Mouse (Mus musculus) lung, embryonic 14.5 days (tissue): Measurements from ENCODE around the gene Sobp. TPM values are rescaled to one million over a fixed set of nuclear protein-coding genes. Genes with fewer than 3 reads are reported as not detected.

Experiments
- ATAC-seq: fragments of 200-750 bp; cut with Nextera tagmentation; 2 replicates; pipeline ENCODE4 v1.8.0; 2017; ENCODE audit warnings: mild to moderate bottlenecking, moderate TSS enrichment, moderate library complexity; ENCODE audit not compliant: insufficient read depth
- DNase-seq: peaks from one replicate; pipeline ENCODE4 v3.0.0-alpha.2; 2015
- H3K27ac ChIP-seq: fragments of 300-500 bp; sonication (generic); 2 replicates; pipeline ENCODE4 v1.5.1; 2014; ENCODE audit warnings: low read depth, mild to moderate bottlenecking, moderate library complexity
- H3K27me3 ChIP-seq: fragments of 300-500 bp; sonication (generic); 2 replicates; pipeline ENCODE4 v1.6.1; 2014; ENCODE audit warnings: low read length, control low read depth; ENCODE audit not compliant: insufficient read depth
- H3K36me3 ChIP-seq: fragments of 300-500 bp; sonication (generic); 2 replicates; pipeline ENCODE4 v1.6.1; 2014; ENCODE audit warnings: control low read depth; ENCODE audit not compliant: insufficient read depth
- H3K4me1 ChIP-seq: fragments of 300-500 bp; sonication (generic); 2 replicates; pipeline ENCODE4 v1.6.1; 2014; ENCODE audit warnings: antibody characterized with exemption, control low read depth; ENCODE audit not compliant: insufficient read depth
- H3K4me2 ChIP-seq: fragments of 300-500 bp; sonication (generic); 2 replicates; pipeline ENCODE4 v1.6.1; 2014; ENCODE audit warnings: mild to moderate bottlenecking
- H3K4me3 ChIP-seq: fragments of 300-500 bp; sonication (generic); 2 replicates; pipeline ENCODE4 v1.5.1; 2014; ENCODE audit warnings: low read depth, low read length
- H3K9ac ChIP-seq: fragments of 300-500 bp; sonication (generic); 2 replicates; pipeline ENCODE4 v1.6.1; 2014
- H3K9me3 ChIP-seq: fragments of 300-500 bp; sonication (generic); 2 replicates; pipeline ENCODE4 v1.6.1; 2016; ENCODE audit warnings: low read depth, low read length, control low read depth
- CTCF ChIP-seq: IDR thresholded peaks from 2 replicates; pipeline ENCODE4 v1.5.1; 2016; ENCODE audit warnings: antibody characterized with exemption, low read depth
- WGBS: fragments of 180-500 bp; shearing (Covaris S2); extraction: QIAGEN DNeasy Blood & Tissue Kit; methylation state at CpG from one replicate; pipeline ENCODE4 v1.1.7; 2014; 5-methylcytosine and 5-hydroxymethylcytosine counted together
- polyA plus RNA-seq: library from polyadenylated mRNA; unstranded; fragments of >200 nt; fragmentation: Nextera tagmentation; extraction: Ambion mirVana; gene quantifications from 2 replicates; pipeline ENCODE4 v1.2.1, GENCODE M21; 2014

The Sobp gene
- polyA plus RNA-seq, 1 experiment from 2014 or later = 0.66 TPM

DNA sequence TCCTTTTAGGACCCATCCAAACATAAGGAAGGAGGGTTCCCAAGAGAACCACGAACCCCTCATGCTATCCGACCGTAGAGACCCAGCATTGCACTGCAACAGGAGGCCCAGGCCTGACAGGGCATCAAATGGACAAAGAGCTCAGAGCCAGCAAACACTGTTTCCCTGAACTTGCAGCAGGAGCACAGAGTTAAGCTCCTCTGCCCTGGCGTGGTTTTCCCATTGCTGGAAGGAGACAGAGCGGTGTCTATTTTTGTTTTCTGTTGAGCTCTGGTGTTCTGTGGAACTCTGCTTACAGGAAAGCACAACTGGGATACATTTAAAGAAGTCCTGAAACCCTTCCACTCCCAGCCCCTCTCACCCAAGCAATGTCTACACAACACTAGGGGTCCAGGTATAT, 15.0 kb downstream of the Sobp start:
- Histone ChIP-seq H3K36me3 (no peaks in the 10 kb centered on the region), H3K4me2 (no peak overlapping the region), H3K27me3 (no peaks in the 10 kb centered on the region), H3K9ac (no peak overlapping the region), H3K27ac (no peak overlapping the region), H3K4me1 (peaks cover 3% of the 10 kb centered on the region; the same call in 1 of the 2 replicates), H3K4me3 (no peak overlapping the region), H3K9me3 (peaks cover 3% of the 10 kb centered on the region; the same call in 1 of the 2 replicates)
- ATAC-seq (no peak), DNase-seq (no peak)
- 79% methylated on average over 5 of the region's 5 CpGs for WGBS
- no peak for TF ChIP-seq CTCF

DNA sequence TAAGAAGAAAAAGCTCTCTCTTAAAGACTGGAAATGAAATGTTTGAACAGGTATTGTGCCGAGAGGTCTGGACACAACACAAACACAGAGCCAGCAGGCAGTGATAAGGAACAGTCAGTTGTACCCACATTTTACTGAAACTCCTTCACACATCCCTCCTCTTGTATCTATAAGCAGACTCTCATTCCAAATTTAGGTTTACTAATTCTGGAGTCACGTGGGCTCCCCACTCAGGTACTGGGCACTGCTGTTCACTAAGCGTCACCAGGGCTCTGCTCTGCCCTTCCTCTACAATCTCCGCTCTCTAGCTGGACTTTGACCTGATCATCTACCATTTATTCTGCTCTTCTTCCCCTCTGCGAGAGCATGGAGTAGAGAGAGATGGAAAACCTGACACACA, 15.4 kb downstream of the Sobp start:
- TF ChIP-seq CTCF = no peak
- WGBS = 67% methylated on average over 5 of the region's 5 CpGs
- DNase-seq = no peak

DNA sequence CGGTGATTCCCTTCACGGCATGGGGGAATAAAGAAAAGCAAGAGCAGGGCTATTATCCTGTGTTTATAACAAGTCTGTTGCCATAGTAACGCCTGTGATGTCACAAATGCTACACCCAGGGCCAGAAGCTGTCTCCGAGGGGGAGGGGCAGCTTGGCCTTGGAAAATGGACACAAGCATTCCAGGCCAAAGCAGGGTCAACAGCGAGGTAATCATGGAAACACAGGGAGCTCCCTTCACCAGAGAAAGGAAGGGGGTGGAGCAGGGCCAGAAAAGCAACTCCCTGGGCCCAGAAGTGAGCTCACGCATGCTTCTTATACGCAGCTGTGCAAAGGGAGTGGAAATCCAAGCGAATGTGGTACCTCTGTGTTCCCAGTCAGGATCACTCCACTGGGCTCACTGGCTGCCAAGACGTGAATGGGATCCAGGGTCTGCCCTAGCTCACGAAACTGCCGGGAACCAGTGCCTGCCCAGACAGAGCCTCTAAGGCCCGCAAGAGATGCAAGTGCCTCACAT, 19.2 kb downstream of the Sobp start:
- Histone ChIP-seq H3K27ac (no peak overlapping the region), H3K36me3 (no peaks in the 10 kb centered on the region), H3K9ac (no peak overlapping the region), H3K4me1 (peaks cover 3% of the 10 kb centered on the region; the same call in 1 of the 2 replicates), H3K4me3 (no peak overlapping the region), H3K27me3 (no peaks in the 10 kb centered on the region), H3K4me2 (peak overlapping the region; percentile 30), H3K9me3 (no peaks in the 10 kb centered on the region)
- peak; percentile 79; the same call in 1 of the 2 replicates for ATAC-seq
- WGBS = 16% methylated on average over 12 of the region's 12 CpGs
- no peak for TF ChIP-seq CTCF
- DNase-seq = peak; percentile 91

More for the DNA sequence above, 15.4 kb downstream of the Sobp start:
- Histone ChIP-seq H3K4me3 (no peak overlapping the region), H3K27ac (no peak overlapping the region), H3K4me1 (peaks cover 3% of the 10 kb centered on the region; the same call in 1 of the 2 replicates), H3K9me3 (peaks cover 3% of the 10 kb centered on the region; the same call in 1 of the 2 replicates), H3K36me3 (no peaks in the 10 kb centered on the region), H3K4me2 (no peak overlapping the region), H3K9ac (no peak overlapping the region), H3K27me3 (no peaks in the 10 kb centered on the region)
- ATAC-seq = no peak

DNA sequence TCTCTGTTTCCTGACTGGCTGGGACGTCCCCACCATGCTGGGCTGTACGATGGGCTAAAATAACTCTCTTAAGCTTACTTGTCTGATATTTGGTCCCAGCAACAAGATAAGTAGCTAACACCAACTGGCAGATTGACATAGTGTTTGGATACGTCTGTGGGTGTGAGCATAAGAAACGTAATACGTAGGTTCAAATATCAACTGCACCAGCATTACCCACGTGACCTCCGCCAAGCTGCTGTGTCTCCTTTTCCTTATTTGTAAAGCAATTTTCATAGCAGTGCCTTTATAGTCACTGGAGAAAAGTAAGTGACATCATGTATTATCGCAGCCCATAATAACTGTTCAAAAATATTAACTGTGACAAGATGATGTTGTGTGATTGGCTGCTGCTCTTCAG, 21.7 kb downstream of the Sobp start:
- Histone ChIP-seq H3K4me2 (no peak overlapping the region), H3K27ac (no peak overlapping the region), H3K36me3 (no peaks in the 10 kb centered on the region), H3K9ac (no peak overlapping the region), H3K9me3 (no peaks in the 10 kb centered on the region), H3K4me1 (peaks cover 3% of the 10 kb centered on the region; the same call in 1 of the 2 replicates), H3K4me3 (no peak overlapping the region), H3K27me3 (no peaks in the 10 kb centered on the region)
- 52% methylated on average over 8 of the region's 8 CpGs for WGBS
- no peak for TF ChIP-seq CTCF
- no peak for ATAC-seq
- peak; percentile 17 for DNase-seq

DNA sequence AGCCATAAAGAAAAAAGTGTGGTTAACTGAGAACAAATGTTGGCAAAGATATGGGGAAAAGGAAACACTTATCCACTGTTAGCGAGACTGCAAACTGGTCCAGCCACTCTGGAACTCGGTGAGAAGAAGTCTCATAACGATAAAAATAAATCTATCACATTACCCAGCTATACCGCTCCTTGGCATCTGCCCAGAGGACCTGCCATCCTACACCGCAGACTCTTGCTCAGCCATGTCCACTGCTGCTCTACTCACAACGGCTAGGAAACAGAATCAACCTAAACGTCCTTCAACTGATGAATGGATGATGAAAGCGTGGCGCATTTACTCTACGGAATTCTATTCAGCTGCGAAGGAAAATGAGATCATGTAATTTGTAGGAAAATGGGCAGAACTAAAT, 25.9 kb downstream of the Sobp start:
- 76% methylated on average over 11 of the region's 11 CpGs for WGBS
- DNase-seq = no peak
- TF ChIP-seq CTCF = no peak
- H3K9me3 ChIP-seq = no peaks in the 10 kb centered on the region
- no peak overlapping the region for H3K9ac ChIP-seq
- no peaks in the 10 kb centered on the region for H3K36me3 ChIP-seq
- ATAC-seq = no peak
- no peak overlapping the region for H3K27ac ChIP-seq
- H3K27me3 ChIP-seq = no peaks in the 10 kb centered on the region
- H3K4me2 ChIP-seq = no peak overlapping the region
- H3K4me1 ChIP-seq = no peaks in the 10 kb centered on the region
- H3K4me3 ChIP-seq = no peak overlapping the region

DNA sequence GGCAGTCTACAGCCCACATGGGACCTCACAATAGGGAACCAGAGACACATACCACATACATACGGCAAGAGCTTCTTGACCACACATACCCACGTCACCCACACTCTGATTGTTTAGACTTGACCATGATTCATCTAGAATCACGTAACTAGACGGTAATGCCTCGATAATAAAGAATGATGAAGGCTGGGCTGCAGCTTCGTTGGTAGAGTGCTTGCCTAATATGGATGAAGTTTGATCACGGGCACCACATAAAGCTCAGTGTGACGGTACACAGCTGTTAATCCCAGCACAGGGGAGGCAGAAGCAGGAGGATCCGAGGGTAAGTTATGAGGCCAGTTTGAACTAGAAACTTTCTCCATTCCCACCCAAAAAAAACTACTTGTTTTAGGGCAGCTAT, 31.2 kb downstream of the Sobp start:
- ATAC-seq (no peak), DNase-seq (no peak)
- H3K27me3 ChIP-seq = no peaks in the 10 kb centered on the region
- no peak overlapping the region for H3K4me2 ChIP-seq
- no peak overlapping the region for H3K27ac ChIP-seq
- H3K36me3 ChIP-seq = no peaks in the 10 kb centered on the region
- H3K4me3 ChIP-seq = no peak overlapping the region
- TF ChIP-seq CTCF = no peak
- no peaks in the 10 kb centered on the region for H3K9me3 ChIP-seq
- 45% methylated on average over 9 of the region's 9 CpGs for WGBS
- no peaks in the 10 kb centered on the region for H3K4me1 ChIP-seq
- no peak overlapping the region for H3K9ac ChIP-seq

DNA sequence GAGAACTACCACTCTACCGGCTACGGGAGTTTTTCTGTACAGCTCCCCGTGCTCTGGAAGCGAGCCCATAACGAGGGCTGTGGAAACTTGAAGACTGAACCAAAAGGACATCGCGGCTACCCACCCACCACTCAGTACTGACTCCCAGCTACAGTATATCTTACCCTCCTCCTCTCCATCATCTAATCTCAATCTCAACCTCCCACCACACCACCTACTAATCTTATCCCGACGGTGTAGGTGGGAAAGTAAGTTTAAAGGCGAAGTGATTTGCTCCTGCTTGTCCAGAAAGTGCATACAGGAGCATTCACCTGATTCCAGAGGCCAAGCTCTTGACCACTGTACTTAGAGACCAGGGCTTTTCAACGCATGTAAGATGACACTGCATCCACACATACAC, 40.3 kb downstream of the Sobp start:
- WGBS = 84% methylated on average over 11 of the region's 11 CpGs
- Histone ChIP-seq H3K9ac (no peak overlapping the region), H3K4me2 (no peak overlapping the region), H3K4me3 (no peak overlapping the region), H3K27me3 (no peaks in the 10 kb centered on the region), H3K9me3 (no peaks in the 10 kb centered on the region), H3K4me1 (no peaks in the 10 kb centered on the region), H3K36me3 (no peaks in the 10 kb centered on the region), H3K27ac (no peak overlapping the region)
- no peak for TF ChIP-seq CTCF
- DNase-seq = no peak
- ATAC-seq = no peak
